Mouse (Mus musculus): Measurements from ENCODE around the gene Gm49361.

GRCm38 (mm10) chr14:57716601-57717245 is 29.2 kb downstream of the Gm49361 start:
- TF ChIP-seq CTCF (IDR thresholded peaks at IDR 0.05; ENCODE audit: low read depth, low read length) = no peak
- no peak for TF ChIP-seq POLR2A (IDR thresholded peaks at IDR 0.05; ENCODE audit: extremely low read depth, insufficient read depth, low read length)
